Mouse (Mus musculus) duodenum, adult 2 months (tissue): ENCODE data around the gene Gabrq. TPM values are rescaled to one million over a fixed set of nuclear protein-coding genes. Genes with fewer than 3 reads are reported as not detected.

Experiments
- polyA plus RNA-seq: library from polyadenylated mRNA; depleted of rRNA; stranded (reverse); fragments of >200 nt; gene quantifications from 2 replicates; pipeline ENCODE4 v1.2.3, GENCODE M21; 2012; ENCODE audit warnings: low replicate concordance; rRNA removed

Gene Gabrq
- polyA plus RNA-seq = 0.02 TPM in 1 of 2 replicates, not detected in the other

DNA sequence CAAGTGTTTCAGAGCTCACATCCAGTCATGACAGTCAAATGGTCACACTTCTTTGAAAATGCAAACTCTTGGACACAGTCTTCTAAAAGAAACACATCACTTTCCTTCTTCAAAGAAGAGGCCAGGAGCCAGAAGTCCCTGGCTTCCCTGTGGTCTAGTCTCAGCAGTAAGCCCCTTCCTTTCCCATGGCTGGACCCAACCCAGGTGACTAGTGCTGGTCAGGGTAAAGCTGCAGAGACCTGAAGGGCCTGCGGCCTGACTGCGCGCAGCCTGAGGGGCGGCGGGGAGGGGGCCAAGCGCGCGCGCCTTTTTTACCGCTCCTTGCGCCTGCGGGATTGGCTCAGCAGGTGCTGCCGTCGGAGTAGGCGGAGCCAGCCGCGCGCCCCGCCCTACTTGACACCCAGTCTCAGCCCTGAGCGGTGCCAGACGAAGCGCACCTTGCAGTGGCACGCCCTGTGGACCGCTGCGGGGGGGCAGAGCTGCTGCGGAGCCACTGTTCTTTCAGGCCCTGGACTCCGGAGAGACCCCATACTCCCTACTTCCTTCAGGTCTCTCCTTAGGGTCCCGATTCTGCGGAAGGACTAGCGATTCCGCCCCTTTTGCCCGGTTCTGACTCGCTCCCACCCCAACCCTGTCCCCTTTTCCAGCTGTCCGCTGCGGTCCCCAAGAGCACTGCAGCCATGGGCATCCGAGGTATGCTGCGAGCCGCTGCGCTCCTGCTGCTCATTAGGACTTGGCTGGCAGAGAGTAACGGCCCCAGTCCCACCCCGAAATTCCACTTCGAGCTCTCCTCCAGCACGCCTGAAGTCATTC lies at the start of gene Gabrq:
Gene Gabrq (plus strand): TSS at position 403 of the 813 bp plus-strand sequence.

Other genes starting within 250 kb of the Gabrq start
- gene Gabra3, start 168.3 kb upstream of the Gabrq start, polyA plus RNA-seq = 0.11 and 0.12 TPM in 2 replicates
- gene Cetn2, start 93.2 kb downstream of the Gabrq start, polyA plus RNA-seq = 0.38 and 0.92 TPM in 2 replicates
- gene Nsdhl, start 93.4 kb downstream of the Gabrq start, polyA plus RNA-seq = 3.8 and 6.4 TPM in 2 replicates
- gene Zfp185, start 162.2 kb downstream of the Gabrq start, polyA plus RNA-seq = 0.20 TPM in 1 of 2 replicates, not detected in the other
- gene Pnma5, start 211.9 kb downstream of the Gabrq start, polyA plus RNA-seq = not detected in 2 replicates
- gene Pnma3, start 239.6 kb downstream of the Gabrq start, polyA plus RNA-seq = 0.02 and 0.06 TPM in 2 replicates